Comparison of ENCODE assay signal across 16 mouse cellular contexts in the genomic region with DNA sequence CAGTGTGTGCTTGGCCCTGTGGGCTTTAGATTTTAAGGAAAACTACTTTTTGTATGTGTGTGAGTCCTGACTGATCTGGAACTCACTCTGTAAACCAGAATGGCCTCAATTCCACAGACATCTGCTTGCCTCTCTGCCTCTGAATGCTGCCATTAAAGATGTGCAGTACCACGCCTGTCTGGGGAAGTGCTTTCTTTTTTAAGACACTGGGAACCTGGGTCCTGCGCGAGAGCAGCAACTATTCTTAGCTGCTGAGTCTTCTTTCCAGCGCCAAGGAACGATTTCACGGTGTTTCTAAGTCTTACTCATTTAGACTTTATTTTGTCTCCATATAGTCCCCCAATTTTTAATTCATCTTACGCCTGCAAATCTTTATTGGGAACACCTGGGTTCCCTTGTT. TPM values are rescaled to one million over a fixed set of nuclear protein-coding genes. Genes with fewer than 3 reads are reported as not detected.
"Had no signal": no experiment of that assay in that cellular context is flagged by ENCODE, and none has a peak within 500 bp of the region (broad histone marks: within the 10 kb centered on the region; RNA-seq: fewer than 3 reads in every experiment).

No protein-coding gene starts in this region.

- H3K4me1 ChIP-seq: kidney, embryonic 15.5 days; limb, embryonic 13.5 days; neural tube, embryonic 12.5 days; stomach, embryonic 15.5 days had no signal

- DNase-seq: kidney, adult 2 months; kidney, postnatal 14 days; layer of hippocampus, postnatal 36 days; left cerebral cortex, postnatal 4 days; lung, adult 2 months; lung, postnatal 36 days; midbrain, embryonic 14.5 days; thymus, postnatal 36 days had no signal

- H3K9me3 ChIP-seq: kidney, embryonic 15.5 days; limb, embryonic 13.5 days; neural tube, embryonic 12.5 days; stomach, embryonic 15.5 days had no signal

- H3K27me3 ChIP-seq: kidney, embryonic 15.5 days; limb, embryonic 13.5 days; neural tube, embryonic 12.5 days; stomach, embryonic 15.5 days had no signal

- H3K27ac ChIP-seq: kidney, embryonic 15.5 days; limb, embryonic 13.5 days; liver, embryonic 14.5 days; neural tube, embryonic 12.5 days; stomach, embryonic 15.5 days had no signal

- H3K4me3 ChIP-seq: kidney, embryonic 15.5 days; limb, embryonic 13.5 days; myocyte; neural tube, embryonic 12.5 days; stomach, embryonic 15.5 days had no signal

- ATAC-seq: intestine, embryonic 16.5 days had no signal

- H3K9ac ChIP-seq: kidney, embryonic 15.5 days; liver, embryonic 14.5 days; neural tube, embryonic 12.5 days; stomach, embryonic 15.5 days had no signal

- H3K4me2 ChIP-seq: kidney, embryonic 15.5 days; limb, embryonic 13.5 days; neural tube, embryonic 12.5 days; stomach, embryonic 15.5 days had no signal

RNA-seq across cellular contexts. Expression of gene Capn9, which starts 29.1 kb away (rescaled TPM):
- polyA plus RNA-seq: kidney, adult 2 months; limb, embryonic 13.5 days; liver, adult 2 months; liver, embryonic 14.5 days; neural tube, embryonic 12.5 days had no signal
